Mouse (Mus musculus) mouse trophoblast stem cell (cell line): ENCODE results near the gene Apol7a.

Experiments
- in situ Hi-C, 2 experiments: fragments of 300-500 bp; cut with MseI, MboI; formaldehyde crosslinking; loops; 2 replicates in 1 of 2; 3 replicates in 1 of 2; pipeline ENCODE4 v1.15.1; 2025

Apol7a gene

DNA sequence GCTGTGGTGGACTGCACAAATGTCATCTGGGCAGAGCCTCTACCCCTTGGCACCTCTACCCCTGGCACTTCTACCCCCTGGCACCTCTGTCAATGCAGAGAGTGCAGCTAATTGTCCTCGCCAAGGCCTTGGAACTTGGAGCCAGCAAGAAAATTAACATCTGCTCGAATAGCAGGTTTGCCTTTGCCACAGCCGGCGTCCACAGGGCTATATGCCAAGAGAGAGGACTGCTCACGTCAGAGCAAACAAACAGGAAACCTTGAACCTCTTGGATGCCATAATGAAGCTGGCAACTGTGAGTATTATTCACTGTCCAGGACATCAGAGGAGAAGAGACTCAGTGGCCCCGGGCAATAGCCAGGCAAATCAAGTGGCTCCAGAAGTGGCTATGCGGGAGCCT lies 22.0 kb downstream of the Apol7a start:
- in situ Hi-C loops, result no loop called here

DNA sequence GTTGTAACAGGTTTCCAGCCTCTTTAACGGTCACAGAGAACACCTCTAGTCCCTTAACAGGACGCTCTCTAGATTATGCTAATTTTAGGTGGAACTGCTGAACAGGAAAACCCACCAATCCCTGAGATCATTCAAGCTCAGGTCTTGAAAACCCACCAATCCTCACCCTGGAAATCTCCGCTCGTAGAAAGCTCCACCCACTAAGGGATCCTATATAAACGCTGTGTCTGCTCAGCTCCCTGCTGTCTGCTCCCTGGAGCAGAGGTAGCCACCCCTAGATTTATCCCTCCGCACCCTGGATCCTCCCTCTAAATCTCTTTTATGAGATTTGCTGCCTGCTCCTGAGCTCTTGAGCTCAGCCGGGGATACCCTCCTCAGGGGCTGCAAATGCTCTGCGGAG lies 28.3 kb downstream of the Apol7a start:
- in situ Hi-C loops, result no loop called here

DNA sequence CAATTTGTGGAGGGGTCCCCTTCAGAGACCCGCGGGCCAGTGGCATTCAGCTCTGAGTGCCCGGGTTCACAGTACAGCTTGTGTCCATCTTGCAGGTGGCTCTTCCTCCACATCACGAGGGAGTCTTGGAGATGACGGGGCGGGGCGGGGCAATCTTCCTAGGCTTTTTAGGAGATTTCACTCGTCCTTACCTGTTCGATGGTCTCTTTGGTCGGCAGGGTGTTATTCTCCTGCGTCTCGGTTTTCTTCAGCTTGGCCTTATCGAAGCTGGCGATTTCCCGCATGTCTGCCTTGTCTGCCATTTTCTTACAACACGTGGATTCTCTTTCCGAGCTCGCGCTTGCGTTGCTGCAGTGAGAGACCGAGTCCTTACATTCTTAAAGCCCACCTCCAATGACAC lies 28.9 kb downstream of the Apol7a start:
- in situ Hi-C loops, result loop anchor here (10.0 kb wide), 1 partner anchor 145 kb away; no protein-coding TSS in a partner anchor

DNA sequence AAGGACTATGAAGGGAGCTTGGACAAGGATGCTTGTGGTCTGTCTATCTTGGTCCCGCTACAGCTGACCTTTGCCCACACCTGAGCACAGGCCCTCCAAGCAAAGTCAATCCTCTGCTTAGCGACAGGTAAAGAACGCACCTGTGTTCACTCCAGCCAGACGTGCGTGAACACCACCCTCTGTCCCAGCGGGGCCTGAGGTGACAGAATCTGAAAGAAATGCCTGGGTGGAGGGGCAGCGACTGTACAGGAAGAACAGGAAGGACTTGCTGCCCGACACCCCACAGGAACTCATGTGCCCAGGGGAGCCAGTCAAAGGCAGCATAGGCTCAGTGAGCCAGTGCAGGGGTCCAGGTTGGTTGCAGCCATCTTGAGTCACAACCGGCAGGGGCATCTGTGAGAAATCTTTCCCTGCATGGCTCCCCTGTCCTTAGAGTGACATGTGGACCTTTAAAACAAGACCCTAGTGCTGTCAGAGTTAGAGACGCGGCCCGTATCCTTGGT lies 30.0 kb downstream of the Apol7a start:
- in situ Hi-C loops, result loop anchor here (10.0 kb wide), 1 partner anchor 144 kb away; no protein-coding TSS in a partner anchor

DNA sequence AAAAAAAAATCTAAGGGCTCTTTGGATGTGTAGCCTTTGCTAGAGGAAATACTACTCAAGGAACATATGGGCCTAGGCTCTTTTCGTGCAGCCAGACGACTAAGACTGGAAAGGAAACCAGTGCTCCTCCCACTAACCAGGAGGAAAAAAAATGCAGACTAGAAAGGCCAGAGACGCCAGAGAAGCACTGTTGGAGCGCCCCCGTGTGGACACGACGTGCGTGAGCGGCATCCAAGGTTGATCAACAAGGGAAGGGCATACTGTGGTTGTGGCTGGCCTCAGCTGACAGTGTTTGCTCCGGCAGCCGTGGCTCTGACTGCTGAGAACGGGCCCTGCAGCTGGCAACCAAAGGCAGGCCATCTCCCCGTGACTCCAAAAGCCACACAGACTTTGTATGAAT lies 30.8 kb downstream of the Apol7a start:
- in situ Hi-C loops, result loop anchor here (10.0 kb wide), 1 partner anchor 143 kb away; no protein-coding TSS in a partner anchor

DNA sequence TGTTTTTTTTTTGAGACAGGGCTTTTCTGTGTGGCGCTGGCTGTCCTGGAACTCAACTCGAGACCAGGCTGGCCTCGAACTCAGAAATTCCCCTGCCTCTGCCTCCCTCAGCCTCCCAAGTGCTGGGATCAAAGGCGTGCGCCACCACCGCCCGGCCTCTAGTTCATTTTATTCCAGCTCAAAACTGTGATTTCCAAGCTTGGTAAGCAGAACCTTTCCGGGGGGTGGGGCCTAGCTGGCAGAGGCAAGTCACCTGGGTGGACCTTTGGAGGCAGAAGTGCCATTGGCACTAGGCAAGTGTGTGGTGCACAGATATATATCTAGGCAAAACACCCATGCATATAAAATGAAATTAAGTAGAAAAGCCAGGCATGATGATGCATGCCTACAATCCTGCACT lies 31.4 kb downstream of the Apol7a start:
- in situ Hi-C loops, result loop anchor here (10.0 kb wide), 1 partner anchor 143 kb away; no protein-coding TSS in a partner anchor

DNA sequence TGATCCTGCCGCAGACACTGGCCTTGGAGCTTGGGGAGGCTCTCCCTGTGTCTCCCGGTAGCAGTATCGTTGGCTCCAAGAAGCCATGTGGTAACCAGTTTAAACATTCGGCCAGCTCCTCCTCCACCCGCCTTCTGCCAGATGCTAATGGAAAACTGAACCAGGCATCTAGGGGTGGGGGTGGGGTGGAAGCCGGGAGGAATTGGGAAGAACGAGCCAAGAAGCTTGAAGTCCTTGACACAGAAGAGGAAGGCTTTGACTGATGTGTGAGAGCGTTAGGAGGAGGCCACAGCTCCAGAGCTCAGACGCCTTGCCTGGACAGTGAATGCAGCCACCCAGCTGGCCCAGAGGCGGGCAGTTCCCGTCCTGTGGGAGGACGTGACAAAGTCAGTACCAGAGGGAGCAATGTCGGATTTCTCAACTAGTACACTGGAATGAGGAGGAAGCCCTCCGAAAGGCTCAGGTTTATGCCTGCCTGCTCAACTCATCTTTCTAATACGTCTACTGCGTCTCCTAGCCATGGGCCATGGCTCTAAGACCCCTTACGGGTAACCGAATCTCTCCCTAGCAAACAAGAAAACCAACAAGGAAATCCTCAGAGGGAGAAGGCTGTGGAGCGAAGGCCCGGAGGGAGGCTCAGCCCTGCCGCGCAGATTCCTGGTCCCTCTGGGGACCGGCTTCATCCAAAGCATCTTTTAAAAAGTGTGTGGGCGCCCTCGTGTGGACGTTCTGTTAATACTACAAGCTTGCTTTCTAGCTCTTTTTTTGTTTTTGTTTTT lies 32.0 kb downstream of the Apol7a start:
- in situ Hi-C loops, result loop anchor here (10.0 kb wide), 1 partner anchor 142 kb away; no protein-coding TSS in a partner anchor

DNA sequence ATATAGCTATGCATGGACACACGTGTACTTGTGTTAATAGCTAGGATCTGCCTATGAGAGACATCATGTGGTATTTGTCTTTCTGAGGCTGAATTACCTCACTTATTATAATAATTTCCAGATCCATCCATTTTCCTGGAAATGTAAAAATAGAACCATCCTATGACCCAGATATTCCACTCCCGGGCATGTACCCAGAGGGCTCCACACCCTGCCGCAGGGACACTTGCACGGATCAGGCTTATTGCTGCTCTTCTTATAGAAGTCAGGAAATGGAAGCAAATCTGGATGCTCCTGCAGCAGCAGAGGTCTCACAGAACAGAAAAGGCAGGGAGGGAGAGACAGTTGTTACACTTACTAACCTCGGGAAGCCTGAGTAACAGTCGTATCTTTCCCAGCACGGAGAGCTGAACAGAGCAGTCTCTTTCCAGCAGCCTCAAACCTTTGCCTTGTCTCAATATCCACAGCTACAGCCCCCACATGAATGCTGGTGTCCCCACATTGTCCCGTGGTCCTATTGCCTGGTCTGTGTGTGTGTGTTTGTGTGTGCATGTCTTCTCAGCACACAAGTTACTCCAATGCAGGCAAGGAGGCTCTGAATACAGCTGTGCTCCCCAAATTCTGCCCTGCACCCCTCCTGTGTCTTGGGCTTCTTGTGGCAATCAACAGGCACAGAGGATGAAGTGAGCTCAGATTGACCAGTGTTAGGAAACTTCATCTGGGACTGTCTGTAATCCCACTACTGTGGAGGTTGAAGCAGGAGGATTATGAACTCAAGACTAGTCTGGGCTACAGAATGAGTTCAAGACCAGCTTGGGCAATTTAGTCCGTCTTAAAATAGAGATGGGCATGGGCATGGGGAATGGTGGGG lies 33.0 kb downstream of the Apol7a start:
- in situ Hi-C loops, result loop anchor here (10.0 kb wide), 1 partner anchor 141 kb away; no protein-coding TSS in a partner anchor

DNA sequence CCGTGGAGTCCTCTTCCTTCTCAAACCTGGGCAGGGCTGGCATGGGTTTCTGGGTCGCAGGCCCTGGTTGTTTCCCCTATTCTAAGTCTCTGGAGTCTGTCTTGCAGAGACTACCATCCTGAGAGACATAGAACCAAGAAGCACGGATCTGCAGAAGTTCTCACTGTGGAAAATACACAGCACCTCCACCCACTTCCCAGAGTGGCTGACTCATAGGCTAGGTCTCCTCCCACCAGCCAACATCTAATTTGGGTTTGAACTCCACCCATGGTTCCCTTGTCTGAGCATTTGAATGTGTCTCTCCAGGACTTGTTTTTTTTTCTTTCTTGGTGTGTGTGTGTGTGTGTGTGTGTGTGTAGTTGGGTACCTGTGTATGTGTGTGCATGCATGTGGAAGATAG lies 34.9 kb downstream of the Apol7a start:
- in situ Hi-C loops, result loop anchor here (10.0 kb wide), 1 partner anchor 139 kb away; no protein-coding TSS in a partner anchor

DNA sequence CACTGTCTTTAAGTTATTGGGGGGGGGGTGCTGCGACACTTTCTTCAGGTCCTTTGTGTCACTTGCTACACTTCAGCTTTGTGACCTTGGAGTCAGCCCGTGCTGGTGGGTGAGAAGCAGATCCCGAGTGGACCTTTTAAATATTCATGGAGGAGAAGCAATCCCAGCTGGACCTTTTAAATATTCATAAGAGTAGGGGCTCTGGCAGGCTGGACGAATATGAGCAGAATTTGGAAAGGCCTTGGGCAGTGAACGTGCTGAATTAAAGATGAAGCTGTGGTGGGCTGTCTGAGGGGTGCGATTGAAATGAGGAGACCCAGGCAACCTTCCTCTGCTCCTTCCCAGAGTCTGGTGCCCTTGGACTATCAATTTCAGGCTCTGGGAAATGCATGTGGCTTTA lies 35.3 kb downstream of the Apol7a start:
- in situ Hi-C loops, result loop anchor here (10.0 kb wide), 1 partner anchor 139 kb away; no protein-coding TSS in a partner anchor

DNA sequence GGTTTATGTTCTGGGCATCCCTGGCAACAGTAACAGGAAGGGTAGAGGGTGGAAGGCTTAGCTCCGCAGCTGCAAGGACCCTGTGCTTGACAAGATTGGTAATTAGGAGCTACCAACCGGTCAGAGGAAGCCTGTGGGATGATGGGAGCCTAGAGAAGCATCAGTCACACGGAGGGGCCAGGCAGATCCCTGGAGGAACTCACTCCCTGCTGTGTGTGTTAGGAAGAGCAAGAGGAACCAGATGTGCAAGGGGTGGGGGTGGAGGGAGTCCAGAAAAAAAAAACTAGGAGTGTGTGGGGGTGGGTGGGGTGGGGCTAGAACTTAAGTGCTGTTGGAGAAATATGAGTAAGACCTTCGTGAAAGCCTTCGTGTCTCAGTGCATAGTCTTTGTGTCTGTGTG lies 36.0 kb downstream of the Apol7a start:
- in situ Hi-C loops, result loop anchor here (10.0 kb wide), 1 partner anchor 138 kb away; no protein-coding TSS in a partner anchor

DNA sequence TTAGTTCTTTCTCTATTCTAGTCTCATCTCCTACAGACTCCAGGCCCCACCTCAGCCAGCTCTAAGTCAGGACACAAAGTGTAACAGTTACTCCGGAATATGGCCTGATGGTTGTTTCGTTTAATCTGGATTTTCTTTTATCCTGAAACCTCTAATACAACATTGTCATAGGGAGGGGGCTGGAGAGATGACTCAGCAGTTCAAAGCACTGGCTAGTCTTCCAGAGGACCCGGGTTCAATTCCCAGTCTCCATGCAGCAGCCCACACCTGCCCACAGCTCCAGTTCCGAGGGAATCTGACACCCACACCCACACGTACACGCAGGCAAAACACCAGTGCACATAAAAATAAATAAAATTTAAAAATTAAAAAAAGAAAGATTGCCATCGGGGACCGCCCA lies 39.0 kb downstream of the Apol7a start:
- in situ Hi-C loops, result loop anchor here (10.0 kb wide), 1 partner anchor 135 kb away; no protein-coding TSS in a partner anchor

DNA sequence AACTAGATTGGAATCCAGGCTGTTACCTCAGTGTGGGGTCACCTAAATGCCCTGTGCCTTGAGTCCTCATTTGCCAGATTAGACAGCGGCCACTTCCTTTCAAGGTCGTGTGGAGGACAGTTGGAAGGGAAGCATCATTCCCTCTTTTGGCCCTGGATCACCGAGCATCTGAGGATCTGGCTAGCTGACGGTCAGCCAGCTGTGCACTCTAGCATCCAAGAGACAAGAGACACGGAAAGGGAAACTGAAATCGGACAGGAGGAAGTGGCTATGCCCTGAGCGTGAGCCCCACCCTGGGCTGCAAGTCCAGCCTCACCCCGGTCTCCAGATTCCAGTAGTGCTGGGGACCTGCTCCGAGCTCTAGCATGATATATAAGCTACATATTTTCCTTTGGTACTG lies 39.4 kb downstream of the Apol7a start:
- in situ Hi-C loops, result no loop called here

DNA sequence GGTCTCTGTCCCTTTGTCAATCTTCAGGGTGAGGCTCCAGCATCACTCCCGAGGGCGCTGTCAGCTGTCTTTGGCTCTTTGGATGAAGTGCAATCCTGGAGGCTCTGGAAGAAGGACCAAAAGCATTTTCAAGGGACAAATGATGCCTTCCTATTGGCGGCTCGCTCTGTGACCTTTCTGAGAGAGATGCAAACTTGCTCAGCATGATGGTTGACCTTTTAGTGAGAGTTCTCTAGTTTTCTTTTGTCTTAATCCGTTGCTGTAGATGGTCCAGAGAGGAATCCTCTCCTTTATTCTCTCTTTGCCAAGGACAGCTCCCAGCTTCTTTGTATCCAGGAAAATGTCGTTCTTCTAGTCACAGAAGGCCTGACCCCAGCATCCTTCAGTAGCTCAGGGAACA lies 39.8 kb downstream of the Apol7a start:
- in situ Hi-C loops, result no loop called here

DNA sequence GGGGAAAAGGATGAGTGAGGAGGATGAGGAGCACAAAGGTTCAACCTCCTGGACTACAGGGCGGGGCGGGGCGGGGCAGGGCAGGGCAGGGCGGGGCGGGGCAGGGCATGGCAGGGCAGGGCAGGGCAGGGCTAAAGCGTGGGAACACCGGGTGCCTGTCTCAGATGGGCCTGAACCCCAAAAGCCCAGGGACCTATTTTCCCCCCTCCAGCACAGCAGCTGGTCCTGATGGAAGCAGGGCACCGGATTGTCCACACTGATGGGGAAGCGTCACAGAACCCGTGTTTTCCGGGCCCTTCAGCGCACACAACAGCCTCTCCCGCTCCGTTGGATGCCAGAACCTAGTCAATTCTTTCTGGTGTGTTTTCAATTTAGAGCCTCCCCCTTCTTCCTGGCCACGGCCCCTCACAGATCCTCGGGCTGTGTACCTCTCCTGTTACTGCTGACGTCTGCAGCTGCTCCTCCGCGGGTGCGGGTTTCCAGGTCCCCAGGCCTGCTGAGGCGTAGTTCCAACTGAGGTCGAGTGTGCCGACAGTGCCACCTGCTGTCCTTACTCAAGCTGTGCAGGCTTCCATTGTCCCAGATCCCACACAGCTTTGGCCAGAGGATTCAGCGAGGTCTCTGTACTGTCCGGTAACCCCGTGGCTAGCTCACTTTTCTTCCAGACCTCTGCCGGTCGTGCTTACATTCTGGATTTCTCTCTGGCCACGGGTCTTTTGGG lies 40.4 kb downstream of the Apol7a start:
- in situ Hi-C loops, result no loop called here

DNA sequence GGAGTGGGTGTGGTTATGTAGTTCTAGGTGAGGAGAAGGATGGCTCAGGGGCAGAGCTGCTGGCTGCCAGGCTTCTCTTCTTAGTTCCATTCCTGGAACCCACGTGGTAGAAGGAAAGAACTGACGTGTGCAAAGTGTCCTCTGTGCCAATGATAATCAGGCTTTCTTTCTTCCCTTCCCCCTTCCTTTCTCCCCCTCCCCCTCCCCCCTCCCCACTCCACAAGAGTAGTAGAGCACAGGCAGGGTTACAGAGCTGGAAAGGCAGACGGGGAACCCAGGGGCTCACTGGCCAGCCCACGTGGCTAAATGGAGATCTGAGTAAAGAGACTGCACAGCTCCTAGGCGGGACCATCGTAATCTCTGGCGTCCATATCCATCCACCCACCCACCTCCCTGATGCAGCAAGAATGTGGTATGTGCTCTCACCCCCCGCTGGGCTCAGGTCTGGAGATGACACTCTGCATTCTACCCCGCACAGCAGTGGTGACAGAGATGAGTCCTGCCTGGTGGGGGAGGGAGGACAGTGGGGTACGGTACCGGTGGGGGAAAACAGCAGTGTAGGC lies 42.6 kb downstream of the Apol7a start:
- in situ Hi-C loops, result no loop called here

DNA sequence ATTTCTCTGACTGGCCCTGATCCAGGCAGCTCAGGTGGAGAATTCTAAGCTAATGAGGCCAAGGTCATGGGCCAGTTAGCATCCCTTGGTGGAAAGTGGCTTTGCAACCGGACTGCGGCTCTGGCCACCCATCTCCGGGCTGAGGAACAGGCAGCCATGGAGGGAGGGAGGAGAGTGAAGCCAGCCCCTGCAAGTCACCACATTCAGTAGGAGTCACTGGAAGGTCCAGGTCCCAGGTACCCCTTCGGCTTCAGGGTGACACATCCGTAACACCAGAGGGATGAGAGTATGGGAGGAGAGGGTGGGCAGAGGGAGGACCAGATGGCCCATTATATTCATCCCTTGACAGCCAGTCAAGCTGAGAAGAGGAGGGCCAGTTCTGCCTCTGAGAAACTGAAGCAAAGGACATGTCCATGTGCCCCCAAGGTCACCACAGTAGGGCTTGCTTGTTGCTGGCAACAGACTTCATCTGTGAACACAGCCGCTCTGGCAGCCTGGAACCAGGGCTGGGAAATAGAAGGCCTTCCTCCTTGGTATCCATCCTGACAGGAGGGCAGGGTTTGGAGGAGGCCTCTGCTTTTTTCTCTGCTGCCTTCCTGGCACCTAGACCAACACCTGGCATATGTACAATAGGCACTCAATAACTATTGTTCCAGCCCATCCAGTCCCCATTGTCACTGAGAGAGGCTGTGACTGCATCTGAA lies 43.9 kb downstream of the Apol7a start:
- in situ Hi-C loops, result no loop called here

DNA sequence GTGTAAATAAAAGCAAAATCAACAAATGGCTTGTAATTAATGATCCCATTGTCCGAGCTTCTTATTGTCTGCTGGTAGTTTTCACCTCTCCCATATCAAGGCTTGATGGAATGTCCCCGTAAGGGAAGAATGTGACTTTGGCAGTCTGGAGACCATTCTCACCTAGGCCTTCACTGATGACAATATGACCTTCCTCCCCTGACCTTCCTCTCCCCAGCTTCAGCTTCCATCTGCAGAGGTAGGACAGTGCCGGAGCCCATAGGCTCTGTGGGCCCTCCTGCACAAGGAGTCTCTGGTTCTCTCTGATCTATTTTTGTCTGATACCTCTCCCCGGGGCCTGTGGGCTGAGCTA lies 44.4 kb downstream of the Apol7a start:
- in situ Hi-C loops, result no loop called here

DNA sequence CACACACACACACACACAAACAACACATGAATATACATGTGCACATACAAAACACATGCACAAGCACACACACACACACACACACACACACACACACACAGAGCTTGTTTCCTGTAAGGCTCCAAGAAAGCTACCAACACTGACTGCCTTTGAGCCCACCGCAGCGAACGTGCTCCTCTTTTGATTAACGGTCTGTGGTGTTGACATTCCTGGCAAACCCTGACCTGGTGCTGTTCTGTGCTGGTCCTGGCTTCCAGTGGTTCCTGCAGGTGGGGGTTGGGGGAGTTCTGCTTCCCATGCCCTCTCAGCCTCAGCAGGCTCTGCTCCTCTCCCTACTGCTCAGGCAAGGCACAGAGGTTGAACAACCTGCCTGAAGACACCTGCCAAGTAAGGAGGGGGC lies 45.1 kb downstream of the Apol7a start:
- in situ Hi-C loops, result no loop called here

DNA sequence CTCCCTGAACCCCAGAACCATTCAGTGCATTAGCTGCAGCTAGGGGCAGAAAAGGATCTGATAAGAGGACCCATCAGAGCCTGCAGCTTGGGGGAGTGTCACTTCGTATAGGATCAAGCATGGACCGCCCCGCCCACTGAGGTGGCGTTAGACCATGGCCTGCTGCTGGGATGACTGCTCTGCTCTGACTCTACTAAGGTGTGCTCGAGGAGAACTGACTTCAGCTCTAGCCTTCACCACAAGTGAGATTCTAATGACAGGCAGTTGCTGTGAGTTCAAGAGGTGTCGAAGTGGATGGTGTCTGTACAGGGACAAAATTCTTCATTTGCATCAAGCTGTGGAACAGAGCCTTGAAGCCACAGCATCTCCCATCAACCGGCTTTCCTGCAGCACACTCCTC lies 46.0 kb downstream of the Apol7a start:
- in situ Hi-C loops, result no loop called here

DNA sequence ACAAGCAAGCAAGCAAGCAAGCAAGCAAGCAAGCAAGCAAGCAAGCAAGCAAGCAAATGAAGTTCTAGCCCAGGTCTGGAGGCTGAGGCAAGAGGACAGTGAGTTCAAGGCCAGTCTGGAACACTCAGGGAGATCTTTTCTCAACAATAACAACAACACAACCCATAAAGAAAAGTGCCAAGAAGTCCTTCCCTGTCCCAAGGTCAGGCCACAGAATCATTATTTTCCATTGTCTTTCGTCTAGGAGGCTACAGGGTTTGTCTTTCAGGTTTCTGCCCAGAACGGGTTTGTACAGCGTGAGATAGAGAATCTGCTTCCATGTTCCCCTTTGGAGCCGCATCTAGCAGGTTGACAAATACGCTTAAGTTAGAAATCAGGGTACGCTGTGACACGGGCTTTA lies 48.8 kb downstream of the Apol7a start:
- in situ Hi-C loops, result no loop called here
